Mouse (Mus musculus) lung, postnatal 0 days (tissue): ENCODE results near the gene Clic6.

Experiments used
- CTCF ChIP-seq: IDR thresholded peaks from 2 replicates; pipeline ENCODE4 v1.5.1; 2016; ENCODE audit warnings: antibody characterized with exemption, mild to moderate bottlenecking
- EP300 ChIP-seq: IDR thresholded peaks from 2 replicates; pipeline ENCODE4 v1.6.1; 2016; ENCODE audit warnings: antibody characterized with exemption, mild to moderate bottlenecking, control low read depth

- TF ChIP-seq CTCF (no peak), EP300 (no peak)
These were observed 24.1 kb upstream of the Clic6 start for GRCm38 (mm10) chr16:92461412-92461811.
